In the genomic region with DNA sequence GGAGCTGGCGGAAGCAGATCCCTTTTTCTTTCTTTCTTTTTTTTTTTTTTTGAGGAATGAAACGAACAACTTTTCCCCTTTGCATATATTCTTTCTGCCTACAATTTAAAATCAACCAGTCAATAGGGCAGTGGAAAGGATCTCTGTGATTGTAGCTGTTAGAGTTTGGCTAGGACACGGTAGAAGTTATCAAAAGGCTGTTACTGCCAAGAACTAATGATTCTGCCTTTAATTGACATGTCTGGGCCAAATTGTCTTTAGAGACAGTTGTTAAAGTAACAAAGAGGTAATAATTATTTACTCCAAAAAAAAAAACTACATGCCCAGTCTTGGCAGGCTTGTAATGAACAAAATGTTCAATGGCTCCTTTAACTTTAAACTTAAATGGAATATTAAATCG, we compare ENCODE assay signal across 30 mouse cellular contexts. TPM values are rescaled to one million over a fixed set of nuclear protein-coding genes. Genes with fewer than 3 reads are reported as not detected.
"Had no signal": no experiment of that assay in that cellular context is flagged by ENCODE, and none has a peak within 500 bp of the region (broad histone marks: within the 10 kb centered on the region; RNA-seq: fewer than 3 reads in every experiment).

No protein-coding gene starts in this region.

- H3K27me3 ChIP-seq: limb, embryonic 12.5 days; limb, embryonic 13.5 days; limb, embryonic 15.5 days; liver, embryonic 12.5 days; liver, embryonic 13.5 days; liver, embryonic 15.5 days; lung, embryonic 15.5 days; megakaryocyte, embryonic 14.5 days; midbrain, embryonic 12.5 days; midbrain, embryonic 13.5 days; midbrain, embryonic 15.5 days; neural tube, embryonic 12.5 days had no signal

- H3K36me3 ChIP-seq: limb, embryonic 10.5 days; limb, embryonic 12.5 days; limb, embryonic 13.5 days; limb, embryonic 15.5 days; liver, embryonic 12.5 days; liver, embryonic 13.5 days; liver, embryonic 15.5 days; lung, embryonic 15.5 days; midbrain, embryonic 12.5 days; midbrain, embryonic 13.5 days; midbrain, embryonic 15.5 days; neural tube, embryonic 12.5 days had no signal

- H3K27ac ChIP-seq: limb, embryonic 10.5 days; limb, embryonic 12.5 days; limb, embryonic 13.5 days; limb, embryonic 15.5 days; liver, embryonic 12.5 days; liver, embryonic 13.5 days; liver, embryonic 14.5 days; liver, embryonic 15.5 days; lung, embryonic 15.5 days; macrophage; midbrain, embryonic 12.5 days; midbrain, embryonic 13.5 days; midbrain, embryonic 15.5 days; neural tube, embryonic 12.5 days had no signal

- H3K9ac ChIP-seq: limb, embryonic 12.5 days; limb, embryonic 13.5 days; limb, embryonic 15.5 days; liver, embryonic 12.5 days; liver, embryonic 13.5 days; liver, embryonic 14.5 days; liver, embryonic 15.5 days; liver, postnatal 0 days; lung, embryonic 14.5 days; lung, embryonic 15.5 days; midbrain, embryonic 12.5 days; midbrain, embryonic 13.5 days; midbrain, embryonic 15.5 days; neural tube, embryonic 12.5 days had no signal

- H3K4me1 ChIP-seq: limb, embryonic 15.5 days; liver, embryonic 12.5 days; liver, embryonic 13.5 days; liver, embryonic 15.5 days; megakaryocyte, embryonic 14.5 days; midbrain, embryonic 12.5 days; midbrain, embryonic 13.5 days; midbrain, embryonic 15.5 days; neural tube, embryonic 12.5 days had no signal

- ATAC-seq: liver, embryonic 12.5 days; liver, postnatal 0 days; lung, postnatal 0 days; midbrain, embryonic 13.5 days; midbrain, embryonic 15.5 days; midbrain, embryonic 16.5 days had no signal

- DNase-seq: left cerebral cortex, postnatal 4 days; liver; liver, embryonic 13.5 days; liver, postnatal 0 days; lung, adult 18-20 months; lung, adult 2 months; lung, embryonic 14.5 days; lung, postnatal 10 days; lung, postnatal 14 days; lung, postnatal 36 days; lung, postnatal 4 days; midbrain, embryonic 14.5 days had no signal

- H3K4me2 ChIP-seq: limb, embryonic 12.5 days; limb, embryonic 13.5 days; limb, embryonic 15.5 days; liver, embryonic 11.5 days; liver, embryonic 12.5 days; liver, embryonic 13.5 days; liver, embryonic 15.5 days; lung, embryonic 14.5 days; lung, embryonic 15.5 days; midbrain, embryonic 12.5 days; midbrain, embryonic 13.5 days; midbrain, embryonic 15.5 days; neural tube, embryonic 12.5 days had no signal

- H3K4me3 ChIP-seq: limb, embryonic 10.5 days; limb, embryonic 12.5 days; limb, embryonic 13.5 days; limb, embryonic 15.5 days; liver, embryonic 12.5 days; liver, embryonic 13.5 days; liver, embryonic 15.5 days; lung, embryonic 15.5 days; megakaryocyte, embryonic 14.5 days; midbrain, embryonic 12.5 days; midbrain, embryonic 13.5 days; midbrain, embryonic 15.5 days; myocyte; neural tube, embryonic 12.5 days had no signal

- H3K9me3 ChIP-seq: limb, embryonic 10.5 days; limb, embryonic 12.5 days; limb, embryonic 13.5 days; limb, embryonic 15.5 days; liver, embryonic 12.5 days; liver, embryonic 13.5 days; liver, embryonic 15.5 days; lung, embryonic 15.5 days; midbrain, embryonic 12.5 days; midbrain, embryonic 13.5 days; midbrain, embryonic 15.5 days; neural tube, embryonic 12.5 days had no signal

RNA-seq across cellular contexts. Expression of a gene that starts 26.1 kb away (rescaled TPM):
- polyA plus RNA-seq: macrophage had no signal
